ENCODE assay signal across 17 mouse cellular contexts in genomic region chr13:100962811-100963540, GRCm38 (mm10).
DNase-seq lines count a peak whose midpoint lies in the region; ATAC-seq and TF ChIP-seq lines count a peak whose summit lies in the region.
"Had no signal": no experiment of that assay in that cellular context is flagged by ENCODE, and none has a peak within 500 bp of the region (broad histone marks: within the 10 kb centered on the region; RNA-seq: fewer than 3 reads in every experiment).

No protein-coding gene starts in this region.

- no peak for TF ChIP-seq CTCF in left cerebral cortex, adult 2 months (IDR thresholded peaks at IDR 0.05)

- no peak overlapping the region for H3K4me2 ChIP-seq in forebrain, embryonic 16.5 days (ENCODE audit: low read length)
- H3K4me2 ChIP-seq: embryonic facial prominence, embryonic 13.5 days; heart, embryonic 15.5 days; limb, embryonic 13.5 days; midbrain, embryonic 13.5 days had no signal

- no peak for DNase-seq in frontal cortex, postnatal 14 days (ENCODE audit: low spot score in 2 of 2)
- DNase-seq in left cerebral cortex, adult 2 months (ENCODE audit: extremely low spot score in 1 of 2, low spot score in 2 of 2), result peak in 1 of 2 experiments; percentile 23
- DNase-seq in left cerebral cortex, adult 8-10 months (ENCODE audit: low spot score in 2 of 2), result no peak
- DNase-seq in layer of hippocampus, adult 8-10 months (ENCODE audit: low spot score in 2 of 2), result peak; percentile 63 to 64
- DNase-seq in heart, postnatal 25 days (ENCODE audit: low spot score), result no peak
- DNase-seq in heart, embryonic 10.5 days (ENCODE audit: low spot score), result no peak
- DNase-seq: lung, adult 18-20 months; lung, postnatal 4 days had no signal

- no peaks in the 10 kb centered on the region for H3K9me3 ChIP-seq in forebrain, embryonic 16.5 days (ENCODE audit: control insufficient read depth, low read length)
- no peaks in the 10 kb centered on the region for H3K9me3 ChIP-seq in heart, embryonic 10.5 days
- H3K9me3 ChIP-seq: embryonic facial prominence, embryonic 13.5 days; heart, embryonic 15.5 days; limb, embryonic 13.5 days; midbrain, embryonic 13.5 days had no signal

- no peak overlapping the region for H3K4me3 ChIP-seq in left cerebral cortex, adult 2 months
- no peak overlapping the region for H3K4me3 ChIP-seq in forebrain, embryonic 16.5 days (replicated peaks; ENCODE audit: low read length)
- H3K4me3 ChIP-seq in heart, embryonic 10.5 days, result no peak overlapping the region
- H3K4me3 ChIP-seq: embryonic facial prominence, embryonic 13.5 days; heart, embryonic 15.5 days; limb, embryonic 13.5 days; midbrain, embryonic 13.5 days had no signal

- H3K27ac ChIP-seq in left cerebral cortex, adult 2 months, result peak overlapping the region; percentile 7; the same call in 1 of the 2 replicates
- no peak overlapping the region; the same call in 1 of the 2 replicates for H3K27ac ChIP-seq in forebrain, embryonic 16.5 days (ENCODE audit: low read length)
- H3K27ac ChIP-seq in heart, embryonic 10.5 days, result no peak overlapping the region
- H3K27ac ChIP-seq: embryonic facial prominence, embryonic 13.5 days; heart, embryonic 15.5 days; limb, embryonic 13.5 days; midbrain, embryonic 13.5 days had no signal

- 0 out of 2 replicates have a peak, but pooled peaks cover 2% of the 10 kb centered on the region for H3K4me1 ChIP-seq in forebrain, embryonic 16.5 days (replicated peaks; ENCODE audit: control insufficient read depth, insufficient read depth, low read length)
- H3K4me1 ChIP-seq in heart, embryonic 10.5 days, result no peaks in the 10 kb centered on the region
- H3K4me1 ChIP-seq: embryonic facial prominence, embryonic 13.5 days; heart, embryonic 15.5 days; limb, embryonic 13.5 days; midbrain, embryonic 13.5 days had no signal

- 35% methylated on average over 4 of the region's 4 CpGs for WGBS in forebrain, embryonic 16.5 days
- 80% methylated on average over 4 of the region's 4 CpGs for WGBS in heart, embryonic 10.5 days

- no peak overlapping the region for H3K9ac ChIP-seq in forebrain, embryonic 16.5 days (replicated peaks; ENCODE audit: low read depth, low read length)
- H3K9ac ChIP-seq: embryonic facial prominence, embryonic 13.5 days; heart, embryonic 15.5 days; limb, embryonic 13.5 days; midbrain, embryonic 13.5 days had no signal

- no peaks in the 10 kb centered on the region for H3K36me3 ChIP-seq in forebrain, embryonic 16.5 days (ENCODE audit: control insufficient read depth, insufficient read depth)
- no peaks in the 10 kb centered on the region for H3K36me3 ChIP-seq in heart, embryonic 10.5 days
- H3K36me3 ChIP-seq: embryonic facial prominence, embryonic 13.5 days; heart, embryonic 15.5 days; limb, embryonic 13.5 days; midbrain, embryonic 13.5 days had no signal

- intact Hi-C loops in left cerebral cortex, adult 2 months (cut with DNase I), result loop anchor here (5.0 kb wide), 1 partner anchor 64 kb away; no protein-coding TSS in a partner anchor
- intact Hi-C loops in heart, postnatal 25 days (cut with DNase I), result no loop called here

- H3K27me3 ChIP-seq in forebrain, embryonic 16.5 days (replicated peaks; ENCODE audit: control insufficient read depth, insufficient read depth, low read length), result no peaks in the 10 kb centered on the region
- no peaks in the 10 kb centered on the region for H3K27me3 ChIP-seq in heart, embryonic 10.5 days (ENCODE audit: insufficient read depth, poor library complexity, severe bottlenecking)
- H3K27me3 ChIP-seq: embryonic facial prominence, embryonic 13.5 days; heart, embryonic 15.5 days; limb, embryonic 13.5 days; midbrain, embryonic 13.5 days had no signal

- ATAC-seq in frontal cortex, adult (ENCODE audit: low TSS enrichment), result peak; percentile 25; the same call in 1 of the 2 replicates
- peak; percentile 93 for ATAC-seq in forebrain, embryonic 16.5 days
- ATAC-seq: activated CD4-positive, CD25-positive, alpha-beta regulatory T cell, adult 4 months; CD4-positive, CD25-positive, alpha-beta regulatory T cell, adult 4 months; inflammation-experienced regulatory T-cells, adult 6 months; midbrain, embryonic 13.5 days had no signal

Comparison
In these comparisons a context has a peak if more than half of its experiments do, and no peak if none do; other contexts are left out.
1. DNase-seq: peak in layer of hippocampus, adult 8-10 months (2 of 2); none in frontal cortex, postnatal 14 days (0 of 2), left cerebral cortex, adult 8-10 months (0 of 2), heart, postnatal 25 days (single experiment) and heart, embryonic 10.5 days (single experiment).